Mouse (Mus musculus) adrenal gland, postnatal 10 days (tissue): Measurements from ENCODE around the gene Gm3739. TPM values are rescaled to one million over a fixed set of nuclear protein-coding genes. Genes with fewer than 3 reads are reported as not detected.
"Not testable (repeated sequence)": the region's sequence is repeated elsewhere in the genome, so short reads cannot be mapped to it uniquely, and the experiment has no call there.

Experiments used
- DNase-seq: peaks from one replicate; pipeline ENCODE4 v3.0.0; 2021; ENCODE audit warnings: mixed read lengths
- long read RNA-seq, 2 experiments: library from polyadenylated mRNA; stranded (forward); transcript quantifications; one replicate each; pipeline ENCODE4 v2.0.0; 2021
- total RNA-seq, 2 experiments: library from RNA; stranded (reverse); gene quantifications; 2 replicates each; pipeline ENCODE4 v1.2.3; 2021

Gene Gm3739
- total RNA-seq, result under 1 TPM; 0.39 to 0.55 TPM
- long read RNA-seq, experiment 1, partial matches to known transcripts, result 0 of 1 reads
- long read RNA-seq, experiment 1, other reads (novel, unspliced or antisense), result 1 of 1 reads
- long read RNA-seq, experiment 2, result 0 reads

- peak; percentile 2 for DNase-seq
Measured at GRCm38 (mm10) chr14:7314661-7315060, at the start of gene Gm3739. Gm3739 (minus strand) TSS chr14:7315049.

- not testable (repeated sequence) for DNase-seq
Measured at GRCm38 (mm10) chr14:7332295-7332694, 17.4 kb upstream of the Gm3739 start, which contains the start of gene Gm5797. Gm5797 (minus strand) TSS chr14:7332395.

GRCm38 (mm10) chr14:7315093-7315492 lies 244 bp upstream of the Gm3739 start:
- DNase-seq, result peak; percentile 2

- not testable (repeated sequence) for DNase-seq
Measured at GRCm38 (mm10) chr14:7264614-7265013, 50.2 kb downstream of the Gm3739 start, which contains the start of gene Gm3727. Gm3727 (minus strand) TSS chr14:7264714.

Other genes with a start within 250 kb of the Gm3739 start
- under 1 TPM; 0.27 to 0.42 TPM for gene Gm3696, start 214.4 kb downstream of the Gm3739 start, total RNA-seq
- gene Gm6676, start 189.6 kb downstream of the Gm3739 start, total RNA-seq, result not detected
- under 1 TPM; 0.45 to 0.76 TPM for gene Gm3512, start 140.5 kb downstream of the Gm3739 start, total RNA-seq
- not detected for gene Gm16434, start 120.5 kb downstream of the Gm3739 start, total RNA-seq
- not detected for gene Gm3727, start 50.3 kb downstream of the Gm3739 start, total RNA-seq
- not detected for gene Gm5797, start 17.3 kb upstream of the Gm3739 start, total RNA-seq
- not detected for gene Gm8374, start 50.1 kb upstream of the Gm3739 start, total RNA-seq
- gene Gm3755, start 135.9 kb upstream of the Gm3739 start, total RNA-seq, result under 1 TPM in 1 of 2 experiments, not detected in 1; 0.24 TPM
- under 1 TPM in 1 of 2 experiments, not detected in 1; 0.21 TPM for gene Gm3752, start 168.7 kb upstream of the Gm3739 start, total RNA-seq